Mouse (Mus musculus): ENCODE results near the gene Taf6l. TPM values are rescaled to one million over a fixed set of nuclear protein-coding genes. Genes with fewer than 3 reads are reported as not detected.

The Taf6l gene
- 17.1 and 17.5 TPM in 2 replicates for polyA plus RNA-seq (2014; fragmentation: Nextera tagmentation; extraction: Ambion mirVana)

GRCm38 (mm10) chr19:8786008-8786781 is at the start of gene Taf6l:
Gene Taf6l (minus strand): TSS chr19:8786417.
- WGBS, result under 1% methylated on average over 32 of the region's 32 CpGs
- Histone ChIP-seq H3K36me3 (ENCODE audit: control insufficient read depth, insufficient read depth, low read length) (peaks cover 12% of the 10 kb centered on the region; the same call in 1 of the 2 replicates), H3K4me1 (ENCODE audit: control insufficient read depth, insufficient read depth, low read length) (0 out of 2 replicates have a peak, but pooled peaks cover 5% of the 10 kb centered on the region), H3K9ac (replicated peaks; ENCODE audit: low read depth, low read length) (peak within 1 kb of the TSS; percentile 57), H3K27ac (ENCODE audit: low read length) (peak within 1 kb of the TSS; percentile 75; the same call in 1 of the 2 replicates), H3K4me3 (ENCODE audit: low read depth, low read length) (peak within 1 kb of the TSS; percentile 65), H3K4me2 (replicated peaks; ENCODE audit: low read depth, low read length) (peak within 1 kb of the TSS; percentile 69), H3K9me3 (ENCODE audit: control insufficient read depth, low read depth, low read length) (no peaks in the 10 kb centered on the region), H3K27me3 (ENCODE audit: control insufficient read depth, insufficient read depth, low read length) (no peaks in the 10 kb centered on the region)
- peak; percentile 100 for ATAC-seq (ENCODE audit: insufficient number of reproducible peaks, insufficient read depth, low FRiP score, low read depth)

- WGBS, result 87% methylated on average over 4 of the region's 4 CpGs
- ATAC-seq (ENCODE audit: insufficient number of reproducible peaks, insufficient read depth, low FRiP score, low read depth), result no peak
- Histone ChIP-seq H3K9ac (replicated peaks; ENCODE audit: low read depth, low read length) (no peak overlapping the region), H3K36me3 (ENCODE audit: control insufficient read depth, insufficient read depth, low read length) (peaks cover 72% of the 10 kb centered on the region), H3K4me3 (ENCODE audit: low read depth, low read length) (no peak overlapping the region), H3K27ac (ENCODE audit: low read length) (no peak overlapping the region), H3K9me3 (ENCODE audit: control insufficient read depth, low read depth, low read length) (no peaks in the 10 kb centered on the region), H3K4me1 (ENCODE audit: control insufficient read depth, insufficient read depth, low read length) (no peaks in the 10 kb centered on the region), H3K27me3 (ENCODE audit: control insufficient read depth, insufficient read depth, low read length) (no peaks in the 10 kb centered on the region), H3K4me2 (replicated peaks; ENCODE audit: low read depth, low read length) (no peak overlapping the region)
Measured at GRCm38 (mm10) chr19:8832971-8833370, 46.8 kb upstream of the Taf6l start.

GRCm38 (mm10) chr19:8831262-8831661 is 45.0 kb upstream of the Taf6l start:
- no peak for ATAC-seq (ENCODE audit: insufficient number of reproducible peaks, insufficient read depth, low FRiP score, low read depth)
- 83% methylated on average over 11 of the region's 11 CpGs for WGBS

GRCm38 (mm10) chr19:8830664-8831063 is 44.4 kb upstream of the Taf6l start:
- H3K36me3 ChIP-seq (ENCODE audit: control insufficient read depth, insufficient read depth, low read length), result peaks cover 95% of the 10 kb centered on the region
- no peak for ATAC-seq (ENCODE audit: insufficient number of reproducible peaks, insufficient read depth, low FRiP score, low read depth)
- WGBS, result 93% methylated on average over 8 of the region's 8 CpGs

More at GRCm38 (mm10) chr19:8831262-8831661, 45.0 kb upstream of the Taf6l start:
- H3K27me3 ChIP-seq (ENCODE audit: control insufficient read depth, insufficient read depth, low read length), result no peaks in the 10 kb centered on the region
- H3K9ac ChIP-seq (replicated peaks; ENCODE audit: low read depth, low read length), result no peak overlapping the region
- H3K27ac ChIP-seq (ENCODE audit: low read length), result no peak overlapping the region
- no peaks in the 10 kb centered on the region for H3K4me1 ChIP-seq (ENCODE audit: control insufficient read depth, insufficient read depth, low read length)
- H3K9me3 ChIP-seq (ENCODE audit: control insufficient read depth, low read depth, low read length), result no peaks in the 10 kb centered on the region
- H3K4me3 ChIP-seq (ENCODE audit: low read depth, low read length), result no peak overlapping the region
- peaks cover 89% of the 10 kb centered on the region for H3K36me3 ChIP-seq (ENCODE audit: control insufficient read depth, insufficient read depth, low read length)
- H3K4me2 ChIP-seq (replicated peaks; ENCODE audit: low read depth, low read length), result no peak overlapping the region

GRCm38 (mm10) chr19:8829660-8830059 is 43.4 kb upstream of the Taf6l start, which contains the start of gene AC129217.1:
Gene AC129217.1 (plus strand): TSS chr19:8829773.
- Histone ChIP-seq H3K9ac (replicated peaks; ENCODE audit: low read depth, low read length) (no peak within 1 kb of the TSS), H3K4me1 (ENCODE audit: control insufficient read depth, insufficient read depth, low read length) (no peaks in the 10 kb centered on the region), H3K4me3 (ENCODE audit: low read depth, low read length) (no peak within 1 kb of the TSS), H3K9me3 (ENCODE audit: control insufficient read depth, low read depth, low read length) (no peaks in the 10 kb centered on the region), H3K27ac (ENCODE audit: low read length) (no peak within 1 kb of the TSS), H3K36me3 (ENCODE audit: control insufficient read depth, insufficient read depth, low read length) (peaks cover 97% of the 10 kb centered on the region), H3K27me3 (ENCODE audit: control insufficient read depth, insufficient read depth, low read length) (no peaks in the 10 kb centered on the region), H3K4me2 (replicated peaks; ENCODE audit: low read depth, low read length) (no peak within 1 kb of the TSS)
- ATAC-seq (ENCODE audit: insufficient number of reproducible peaks, insufficient read depth, low FRiP score, low read depth), result no peak
- 89% methylated on average over 8 of the region's 8 CpGs for WGBS

More at GRCm38 (mm10) chr19:8830664-8831063, 44.4 kb upstream of the Taf6l start:
- H3K4me1 ChIP-seq (ENCODE audit: control insufficient read depth, insufficient read depth, low read length), result no peaks in the 10 kb centered on the region
- H3K27me3 ChIP-seq (ENCODE audit: control insufficient read depth, insufficient read depth, low read length), result no peaks in the 10 kb centered on the region
- H3K9me3 ChIP-seq (ENCODE audit: control insufficient read depth, low read depth, low read length), result no peaks in the 10 kb centered on the region
- no peak overlapping the region for H3K4me3 ChIP-seq (ENCODE audit: low read depth, low read length)
- no peak overlapping the region for H3K4me2 ChIP-seq (replicated peaks; ENCODE audit: low read depth, low read length)
- H3K27ac ChIP-seq (ENCODE audit: low read length), result no peak overlapping the region
- no peak overlapping the region for H3K9ac ChIP-seq (replicated peaks; ENCODE audit: low read depth, low read length)

- Histone ChIP-seq H3K27ac (ENCODE audit: low read length) (no peak overlapping the region), H3K4me2 (replicated peaks; ENCODE audit: low read depth, low read length) (peak overlapping the region; percentile 92), H3K4me1 (ENCODE audit: control insufficient read depth, insufficient read depth, low read length) (peaks cover 10% of the 10 kb centered on the region; the same call in 1 of the 2 replicates), H3K27me3 (ENCODE audit: control insufficient read depth, insufficient read depth, low read length) (no peaks in the 10 kb centered on the region), H3K9ac (replicated peaks; ENCODE audit: low read depth, low read length) (no peak overlapping the region), H3K9me3 (ENCODE audit: control insufficient read depth, low read depth, low read length) (no peaks in the 10 kb centered on the region), H3K4me3 (ENCODE audit: low read depth, low read length) (peak overlapping the region; percentile 97; the same call in 1 of the 2 replicates), H3K36me3 (ENCODE audit: control insufficient read depth, insufficient read depth, low read length) (peaks cover 49% of the 10 kb centered on the region)
- ATAC-seq (ENCODE audit: insufficient number of reproducible peaks, insufficient read depth, low FRiP score, low read depth), result no peak
- 76% methylated on average over 8 of the region's 8 CpGs for WGBS
Measured at GRCm38 (mm10) chr19:8822696-8823095, 36.5 kb upstream of the Taf6l start.

GRCm38 (mm10) chr19:8821146-8821545 is 34.9 kb upstream of the Taf6l start:
- WGBS, result under 1% methylated on average over 7 of the region's 7 CpGs
- Histone ChIP-seq H3K27me3 (ENCODE audit: control insufficient read depth, insufficient read depth, low read length) (no peaks in the 10 kb centered on the region), H3K9ac (replicated peaks; ENCODE audit: low read depth, low read length) (peak overlapping the region; percentile 97), H3K4me1 (ENCODE audit: control insufficient read depth, insufficient read depth, low read length) (peaks cover 20% of the 10 kb centered on the region; the same call in 1 of the 2 replicates), H3K4me2 (replicated peaks; ENCODE audit: low read depth, low read length) (peak overlapping the region; percentile 92), H3K27ac (ENCODE audit: low read length) (peak overlapping the region; percentile 99; the same call in 1 of the 2 replicates), H3K36me3 (ENCODE audit: control insufficient read depth, insufficient read depth, low read length) (peaks cover 37% of the 10 kb centered on the region), H3K4me3 (ENCODE audit: low read depth, low read length) (peak overlapping the region; percentile 97), H3K9me3 (ENCODE audit: control insufficient read depth, low read depth, low read length) (no peaks in the 10 kb centered on the region)
- ATAC-seq (ENCODE audit: insufficient number of reproducible peaks, insufficient read depth, low FRiP score, low read depth), result no peak

- 1% methylated on average over 47 of the region's 48 CpGs for WGBS
Measured at GRCm38 (mm10) chr19:8820424-8820956, 34.3 kb upstream of the Taf6l start.

More at GRCm38 (mm10) chr19:8820424-8820956, 34.3 kb upstream of the Taf6l start:
- Histone ChIP-seq H3K4me2 (replicated peaks; ENCODE audit: low read depth, low read length) (peak overlapping the region; percentile 92), H3K27ac (ENCODE audit: low read length) (peak overlapping the region; percentile 99), H3K27me3 (ENCODE audit: control insufficient read depth, insufficient read depth, low read length) (no peaks in the 10 kb centered on the region), H3K36me3 (ENCODE audit: control insufficient read depth, insufficient read depth, low read length) (peaks cover 34% of the 10 kb centered on the region), H3K4me1 (ENCODE audit: control insufficient read depth, insufficient read depth, low read length) (peaks cover 20% of the 10 kb centered on the region; the same call in 1 of the 2 replicates), H3K9me3 (ENCODE audit: control insufficient read depth, low read depth, low read length) (no peaks in the 10 kb centered on the region), H3K9ac (replicated peaks; ENCODE audit: low read depth, low read length) (peak overlapping the region; percentile 97), H3K4me3 (ENCODE audit: low read depth, low read length) (peak overlapping the region; percentile 97)
- peak; percentile 7; the same call in 1 of the 2 replicates for ATAC-seq (ENCODE audit: insufficient number of reproducible peaks, insufficient read depth, low FRiP score, low read depth)

Measured in stomach, embryonic 14.5 days (tissue).